Mouse (Mus musculus) CH12.LX (cell line): ENCODE results near the gene Mtmr10. TPM values are rescaled to one million over a fixed set of nuclear protein-coding genes. Genes with fewer than 3 reads are reported as not detected.
A peak's percentile ranks its signal among the peaks of the same experiment; 100 is the strongest.

Experiments used
- DNase-seq: peaks from one replicate; pipeline ENCODE4 v3.0.0-alpha.2; 2013; ENCODE audit errors: extremely low read depth
- H3K27ac ChIP-seq: 2 replicates; pipeline ENCODE4 v1.5.1; 2012; ENCODE audit warnings: low read depth, mild to moderate bottlenecking, control low read depth, moderate library complexity; ENCODE audit not compliant: insufficient read depth
- H3K27me3 ChIP-seq: replicated peaks from 2 replicates; pipeline ENCODE3; 2012; ENCODE audit warnings: inconsistent platforms
- H3K36me3 ChIP-seq, 2 experiments: replicated peaks in 1 of 2; 2 replicates each; pipeline versions ENCODE3 to v1.6.1; 2012; ENCODE audit warnings: inconsistent platforms in 1 of 2, low read length in 1 of 2, mild to moderate bottlenecking in 1 of 2, mixed read lengths in 1 of 2, moderate library complexity in 1 of 2; ENCODE audit not compliant: control insufficient read depth in 1 of 2, insufficient read depth in 1 of 2
- H3K4me1 ChIP-seq, 2 experiments: 2 replicates each; pipeline ENCODE4 v1.6.1; 2012; ENCODE audit warnings: inconsistent platforms in 1 of 2, moderate library complexity in 1 of 2; ENCODE audit not compliant: insufficient read depth in 2 of 2, control insufficient read depth in 1 of 2
- H3K4me2 ChIP-seq: 2 replicates; pipeline ENCODE4 v1.6.1; 2012; ENCODE audit warnings: low read depth, mild to moderate bottlenecking, control low read depth; ENCODE audit not compliant: poor library complexity, insufficient read depth, severe bottlenecking
- H3K4me3 ChIP-seq, 3 experiments: fragments of 150-350 bp in 1 of 3; sonication (generic) in 1 of 3; replicated peaks in 1 of 3; 2 replicates each; pipeline versions ENCODE3 to v1.5.1; 2011 to 2012; ENCODE audit warnings: low read depth in 2 of 3, low read length in 2 of 3, mild to moderate bottlenecking in 2 of 3, moderate library complexity in 2 of 3, control low read depth in 1 of 3, improper control_type of control experiment in 1 of 3, inconsistent platforms in 1 of 3, mixed read lengths in 1 of 3; ENCODE audit not compliant: poor library complexity in 1 of 3
- H3K79me2 ChIP-seq: replicated peaks from 2 replicates; pipeline ENCODE4 v1.6.1; 2012; ENCODE audit warnings: mild to moderate bottlenecking, moderate library complexity; ENCODE audit not compliant: control insufficient read depth, poor library complexity, insufficient read depth, severe bottlenecking; ENCODE audit errors: extremely low read depth
- H3K9ac ChIP-seq: 2 replicates; pipeline ENCODE4 v1.6.1; 2012; ENCODE audit warnings: low read depth, mild to moderate bottlenecking, control low read depth, moderate library complexity; ENCODE audit not compliant: insufficient read depth
- H3K9me3 ChIP-seq: replicated peaks from 2 replicates; pipeline ENCODE3; 2012; ENCODE audit warnings: low read length, inconsistent platforms, mixed read lengths
- CHD1 ChIP-seq: IDR thresholded peaks from 2 replicates; pipeline ENCODE4 v1.6.1; 2012; ENCODE audit warnings: low read depth, low read length, improper control_type of control experiment, inconsistent platforms
- CHD2 ChIP-seq: IDR thresholded peaks from 2 replicates; pipeline ENCODE4 v1.6.1; 2011; ENCODE audit warnings: low read length, improper control_type of control experiment
- E2F4 ChIP-seq: IDR thresholded peaks from 2 replicates; pipeline ENCODE4 v1.6.1; 2011; ENCODE audit warnings: low read depth, low read length, improper control_type of control experiment; ENCODE audit not compliant: insufficient replicate concordance
- ELF1 ChIP-seq: IDR thresholded peaks from 2 replicates; pipeline ENCODE4 v1.6.1; 2014; ENCODE audit warnings: low read depth, mild to moderate bottlenecking, inconsistent platforms, low read length, improper control_type of control experiment
- EP300 ChIP-seq: IDR thresholded peaks from 2 replicates; pipeline ENCODE4 v1.6.1; 2011; ENCODE audit warnings: low read length, improper control_type of control experiment
- JUND ChIP-seq: conservative IDR thresholded peaks from 2 replicates; pipeline ENCODE4 v1.6.1; 2011; ENCODE audit warnings: low read depth, low read length, improper control_type of control experiment
- NRF1 ChIP-seq: IDR thresholded peaks from 2 replicates; pipeline ENCODE4 v1.6.1; 2014; ENCODE audit warnings: low read depth, mild to moderate bottlenecking, inconsistent platforms, low read length, improper control_type of control experiment, moderate library complexity
- POLR2A ChIP-seq: IDR thresholded peaks from 2 replicates; pipeline ENCODE4 v1.6.1; 2011; ENCODE audit warnings: low read depth, mild to moderate bottlenecking, improper control_type of control experiment, low read length
- SIN3A ChIP-seq: IDR thresholded peaks from 2 replicates; pipeline ENCODE4 v1.6.1; 2012; ENCODE audit warnings: low read length, improper control_type of control experiment, inconsistent platforms
- TBP ChIP-seq: conservative IDR thresholded peaks from 2 replicates; pipeline ENCODE4 v1.6.1; 2011; ENCODE audit warnings: low read depth, low read length, improper control_type of control experiment
- ZKSCAN1 ChIP-seq: IDR thresholded peaks from 2 replicates; pipeline ENCODE4 v1.6.1; 2012; ENCODE audit warnings: low read depth, inconsistent platforms, low read length, improper control_type of control experiment, borderline replicate concordance
- ZMIZ1 ChIP-seq: IDR thresholded peaks from 2 replicates; pipeline ENCODE4 v1.6.1; 2012; ENCODE audit warnings: low read depth, mild to moderate bottlenecking, inconsistent platforms, low read length, improper control_type of control experiment
- ZNF384 ChIP-seq: IDR thresholded peaks from 2 replicates; pipeline ENCODE4 v1.6.1; 2012; ENCODE audit warnings: low read depth, low read length, improper control_type of control experiment, inconsistent platforms
- dilution Hi-C: fragments of 300-500 bp; cut with MboI; formaldehyde crosslinking; loops from 2 replicates; pipeline ENCODE4 v1.14.3; 2020; ENCODE audit warnings: low sequenced_read_pairs; ENCODE audit not compliant: extremely low pct_unique_long_range_greater_than_20kb, extremely low pct_ligation_motif_present
- in situ Hi-C: fragments of 300-500 bp; cut with MboI; formaldehyde crosslinking; loops from 3 replicates; pipeline ENCODE4 v1.14.3; 2019; ENCODE audit warnings: low sequenced_read_pairs, low pct_ligation_motif_present, low pct_unique_long_range_greater_than_20kb, mixed read lengths
- polyA plus RNA-seq: library from polyadenylated mRNA; unstranded; fragments of >175 nt; gene quantifications from 2 replicates; pipeline ENCODE4 v1.2.1, GENCODE M21; 2012; ENCODE audit warnings: low read depth; ENCODE audit not compliant: insufficient read length
- total RNA-seq, 2 experiments: library from RNA; depleted of rRNA; stranded (reverse); fragments of 300-350 nt in 1 of 2; fragments of >200 nt in 1 of 2; gene quantifications; 2 replicates each; pipeline ENCODE4 v1.2.3; 2012 to 2014

Mtmr10 gene
- total and polyA plus RNA-seq, 3 experiments = 1.8 to 2.1 (median 2.0) TPM

DNA sequence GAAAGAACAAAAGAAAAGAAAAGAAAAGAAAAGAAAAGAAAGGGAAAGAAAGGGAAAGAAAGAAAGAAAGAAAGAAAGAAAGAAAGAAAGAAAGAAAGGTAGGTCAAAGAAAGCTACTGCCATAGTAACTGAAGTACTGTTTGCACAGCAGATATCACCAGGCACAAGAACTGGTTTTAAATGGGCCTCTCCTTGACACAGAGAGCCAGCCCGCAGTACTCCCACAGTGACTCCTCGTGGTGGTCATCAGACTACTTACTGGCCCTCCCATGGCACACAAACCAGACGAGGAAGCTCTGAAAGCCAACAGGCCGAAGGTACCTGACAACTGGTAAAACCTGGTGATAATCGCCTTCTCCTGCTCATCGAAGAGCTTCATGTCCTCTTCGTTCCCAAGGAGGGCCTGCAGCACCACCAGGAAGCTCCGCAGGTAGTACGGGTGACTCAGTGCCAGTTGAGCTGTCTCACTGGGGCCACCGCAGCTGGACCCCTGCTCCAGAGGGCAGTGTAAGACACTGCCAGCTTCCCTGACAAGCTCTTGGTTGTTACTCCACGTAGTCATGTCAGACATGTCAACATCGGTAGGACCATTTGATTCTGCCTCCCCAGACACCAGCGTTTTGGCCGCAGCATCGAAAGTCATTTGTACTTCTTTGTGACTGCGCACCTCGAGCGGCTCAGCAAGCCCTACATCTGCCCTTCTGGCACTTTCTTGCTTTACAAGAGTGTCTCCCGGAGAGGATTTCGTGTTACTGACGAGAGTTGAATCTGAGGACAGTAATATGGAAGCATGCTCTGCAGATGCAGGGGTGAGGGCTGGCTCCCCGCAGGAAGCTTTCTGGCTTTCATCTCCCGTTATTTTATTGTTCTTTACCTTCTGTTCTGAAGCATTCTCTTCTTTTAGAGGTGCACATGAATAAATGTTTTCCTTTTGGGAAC, 84.8 kb downstream of the Mtmr10 start:
- Histone ChIP-seq H3K4me3 (no peak overlapping the region), H3K9ac (no peak overlapping the region), H3K36me3 (peaks cover 17 to 65% of the 10 kb centered on the region in 2 experiments), H3K27ac (no peak overlapping the region), H3K27me3 (no peaks in the 10 kb centered on the region), H3K4me1 (peaks cover 0 to 10% of the 10 kb centered on the region in 2 experiments; a peak in 2 of 4 replicates), H3K79me2 (no peaks in the 10 kb centered on the region), H3K9me3 (no peaks in the 10 kb centered on the region)
- DNase-seq = no peak
- dilution Hi-C loops = no loop called here
- no peak for TF ChIP-seq TBP
- no peak for TF ChIP-seq NRF1
- TF ChIP-seq EP300 = no peak
- TF ChIP-seq SIN3A = no peak
- TF ChIP-seq CHD2 = no peak
- TF ChIP-seq ZMIZ1 = no peak
- TF ChIP-seq POLR2A = no peak
- TF ChIP-seq JUND = no peak
- TF ChIP-seq E2F4 = no peak
- no peak for TF ChIP-seq CHD1
- no peak for TF ChIP-seq ZKSCAN1
- TF ChIP-seq, all 38 proteins: peak for 0
- in situ Hi-C loops = no loop called here
- H3K4me2 ChIP-seq = no peak overlapping the region

DNA sequence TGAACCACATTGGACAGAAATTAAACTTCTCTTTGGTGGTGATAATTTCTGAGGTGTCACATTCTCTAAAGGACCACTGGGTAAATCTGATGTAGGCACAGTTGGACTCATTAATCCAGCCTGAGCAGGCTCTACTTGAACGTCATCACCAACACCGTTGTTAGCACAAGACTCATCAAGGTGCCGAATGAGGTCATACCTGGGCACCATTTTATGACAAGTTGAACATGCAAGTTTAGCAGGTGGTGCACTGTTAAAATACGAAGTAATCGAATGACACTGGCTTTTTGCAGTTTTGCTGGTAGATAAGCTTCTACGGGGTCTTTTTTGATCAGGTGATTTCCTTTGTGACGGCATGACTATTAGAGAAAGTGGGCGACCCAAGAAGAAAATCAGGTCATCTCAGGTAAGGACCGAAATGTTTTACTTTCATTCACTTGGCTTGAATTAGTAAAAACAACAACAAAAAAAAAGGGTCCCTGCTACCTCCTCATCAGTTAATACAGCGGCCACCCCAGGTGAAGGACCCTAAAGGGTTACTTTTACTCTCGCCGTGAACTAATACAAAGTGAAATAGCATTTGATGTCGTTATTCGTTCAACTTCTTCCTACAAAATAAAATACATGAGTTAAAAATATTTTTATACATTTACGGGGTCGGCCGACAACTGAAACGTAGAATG, 85.8 kb downstream of the Mtmr10 start:
- H3K9me3 ChIP-seq = no peaks in the 10 kb centered on the region
- no peaks in the 10 kb centered on the region for H3K27me3 ChIP-seq
- H3K79me2 ChIP-seq = no peaks in the 10 kb centered on the region
- in situ Hi-C loops = no loop called here
- DNase-seq = peak; percentile 44
- peak overlapping the region; percentile 64 to 73 (median 70) for H3K4me3 ChIP-seq
- peak overlapping the region; percentile 86 for H3K27ac ChIP-seq
- no peak for TF ChIP-seq E2F4
- peak; percentile 32; the same call in 1 of the 2 replicates for TF ChIP-seq ZNF384
- no peak for TF ChIP-seq ELF1
- TF ChIP-seq, all 38 proteins: peak for 1
- H3K4me2 ChIP-seq = peak overlapping the region; percentile 97
- peak overlapping the region; percentile 67 for H3K9ac ChIP-seq
- dilution Hi-C loops = no loop called here
- H3K36me3 ChIP-seq = peaks cover 24 to 69% of the 10 kb centered on the region in 2 experiments
- peaks cover 0 to 10% of the 10 kb centered on the region in 2 experiments; a peak in 2 of 4 replicates for H3K4me1 ChIP-seq
